ENCODE assay signal across 8 mouse cellular contexts in genomic region chr17:79895911-79896423, GRCm38 (mm10). TPM values are rescaled to one million over a fixed set of nuclear protein-coding genes. Genes with fewer than 3 reads are reported as not detected.
DNase-seq lines count a peak whose midpoint lies in the region; ATAC-seq and TF ChIP-seq lines count a peak whose summit lies in the region.

TSS of gene Atl2 (minus strand) at chr17:79896123.

- DNase-seq in 3134 (ENCODE audit: extremely low read depth, insufficient read length, low spot score): peak; percentile 98
- DNase-seq in adrenal gland, postnatal 36 days: peak; percentile 97 to 98
- peak; percentile 98 for DNase-seq in heart, adult 2 months
- peak; percentile 95 to 96 for DNase-seq in kidney, adult 8-10 months
- DNase-seq in spleen, postnatal 10 days (ENCODE audit: low spot score in 2 of 2): peak; percentile 96 to 98

- H3K27me3 ChIP-seq in embryonic facial prominence, embryonic 13.5 days: peaks cover 25% of the 10 kb centered on the region
- H3K27me3 ChIP-seq in heart, adult 2 months (ENCODE audit: control insufficient read depth, insufficient read depth, low read length): peaks cover 2% of the 10 kb centered on the region; the same call in 1 of the 2 replicates
- peaks cover 19% of the 10 kb centered on the region for H3K27me3 ChIP-seq in limb, embryonic 13.5 days
- H3K27me3 ChIP-seq in midbrain, embryonic 16.5 days (ENCODE audit: control insufficient read depth, insufficient read depth, low read depth, low read length): peaks cover 3% of the 10 kb centered on the region; the same call in 1 of the 2 replicates

- H3K4me1 ChIP-seq in embryonic facial prominence, embryonic 13.5 days: peaks cover 25% of the 10 kb centered on the region
- peaks cover 4% of the 10 kb centered on the region for H3K4me1 ChIP-seq in heart, adult 2 months (ENCODE audit: control insufficient read depth, insufficient read depth, low read length)
- H3K4me1 ChIP-seq in limb, embryonic 13.5 days: peaks cover 34% of the 10 kb centered on the region
- H3K4me1 ChIP-seq in midbrain, embryonic 16.5 days (ENCODE audit: control insufficient read depth, insufficient read depth, low read length): peaks cover 10% of the 10 kb centered on the region

- peak; percentile 9; the same call in 1 of the 2 replicates for TF ChIP-seq EP300 in heart, adult 2 months (IDR thresholded peaks at IDR 0.05; ENCODE audit: insufficient read depth, low read depth, low read length)

- H3K36me3 ChIP-seq in embryonic facial prominence, embryonic 13.5 days: no peaks in the 10 kb centered on the region
- peaks cover 6% of the 10 kb centered on the region; the same call in 1 of the 2 replicates for H3K36me3 ChIP-seq in heart, adult 2 months (ENCODE audit: control insufficient read depth, insufficient read depth, low read length)
- H3K36me3 ChIP-seq in limb, embryonic 13.5 days: no peaks in the 10 kb centered on the region
- no peaks in the 10 kb centered on the region for H3K36me3 ChIP-seq in midbrain, embryonic 16.5 days (ENCODE audit: control insufficient read depth, insufficient read depth, low read length)

- H3K9ac ChIP-seq in embryonic facial prominence, embryonic 13.5 days: peak within 1 kb of the TSS; percentile 97
- H3K9ac ChIP-seq in heart, adult 2 months (ENCODE audit: low read depth, low read length): peak within 1 kb of the TSS; percentile 93
- H3K9ac ChIP-seq in limb, embryonic 13.5 days: peak within 1 kb of the TSS; percentile 97
- peak within 1 kb of the TSS; percentile 84 for H3K9ac ChIP-seq in midbrain, embryonic 16.5 days (ENCODE audit: low read depth, low read length)

- H3K27ac ChIP-seq in embryonic facial prominence, embryonic 13.5 days: peak within 1 kb of the TSS; percentile 96
- peak within 1 kb of the TSS; percentile 97 for H3K27ac ChIP-seq in heart, adult 2 months
- peak within 1 kb of the TSS; percentile 96 for H3K27ac ChIP-seq in limb, embryonic 13.5 days
- H3K27ac ChIP-seq in midbrain, embryonic 16.5 days (ENCODE audit: low read length): peak within 1 kb of the TSS; percentile 88

- TF ChIP-seq POLR2A in heart, adult 2 months (IDR thresholded peaks at IDR 0.05; ENCODE audit: insufficient read depth, low read depth, low read length): peak; percentile 83

- peak within 1 kb of the TSS; percentile 95 for H3K4me3 ChIP-seq in embryonic facial prominence, embryonic 13.5 days
- peak within 1 kb of the TSS; percentile 72 for H3K4me3 ChIP-seq in heart, adult 2 months
- H3K4me3 ChIP-seq in limb, embryonic 13.5 days: peak within 1 kb of the TSS; percentile 95
- H3K4me3 ChIP-seq in midbrain, embryonic 16.5 days (ENCODE audit: low read depth, low read length): peak within 1 kb of the TSS; percentile 86

- TF ChIP-seq CTCF in heart, adult 2 months (IDR thresholded peaks at IDR 0.05): no peak

- intact Hi-C loops in heart, adult 2 months (cut with DNase I): loop anchor here (5.0 kb wide), 2 partner anchors 166 to 586 kb away; partner anchors contain the start of genes Hnrnpll and Sos1

- H3K79me2 ChIP-seq in heart, adult 2 months (replicated peaks; ENCODE audit: control insufficient read depth, insufficient read depth, low read length): peaks cover 2% of the 10 kb centered on the region; the same call in 1 of the 2 replicates

- ATAC-seq in embryonic facial prominence, embryonic 13.5 days (ENCODE audit: insufficient number of reproducible peaks, insufficient read depth, low FRiP score, low TSS enrichment, low read depth): peak; percentile 94
- peak; percentile 94 for ATAC-seq in limb, embryonic 13.5 days (ENCODE audit: low FRiP score, low read depth)
- peak; percentile 90 for ATAC-seq in midbrain, embryonic 16.5 days

- no peaks in the 10 kb centered on the region for H3K9me3 ChIP-seq in embryonic facial prominence, embryonic 13.5 days
- H3K9me3 ChIP-seq in limb, embryonic 13.5 days: no peaks in the 10 kb centered on the region
- no peaks in the 10 kb centered on the region for H3K9me3 ChIP-seq in midbrain, embryonic 16.5 days (replicated peaks; ENCODE audit: control insufficient read depth, low read length, poor library complexity, severe bottlenecking)

- H3K4me2 ChIP-seq in embryonic facial prominence, embryonic 13.5 days: peak within 1 kb of the TSS; percentile 76
- H3K4me2 ChIP-seq in limb, embryonic 13.5 days (replicated peaks): peak within 1 kb of the TSS; percentile 77
- peak within 1 kb of the TSS; percentile 50 for H3K4me2 ChIP-seq in midbrain, embryonic 16.5 days (ENCODE audit: low read length)

- under 1% methylated on average over 50 of the region's 51 CpGs for WGBS in embryonic facial prominence, embryonic 13.5 days
- WGBS in heart, adult 2 months: under 1% methylated on average over 41 of the region's 51 CpGs
- WGBS in limb, embryonic 13.5 days: under 1% methylated on average over 51 of the region's 51 CpGs
- under 1% methylated on average over 51 of the region's 51 CpGs for WGBS in midbrain, embryonic 16.5 days

RNA-seq across cellular contexts. Expression of gene Atl2, which starts in this region (rescaled TPM):
- 100 to 1,000 TPM in 1 of 2 experiments, 10 to 100 TPM in 1; 52.9 to 113 TPM for total RNA-seq in adrenal gland, postnatal 36 days (2021)
- polyA plus RNA-seq in embryonic facial prominence, embryonic 13.5 days (2015; fragmentation: Nextera tagmentation; extraction: Ambion mirVana): 26.5 and 30.5 TPM in 2 replicates
- 10 to 100 TPM; 31.9 to 36.4 TPM for total RNA-seq in heart, adult 2 months (2021)
- polyA plus RNA-seq in heart, adult 2 months (2012; rRNA removed): 16.0 and 26.3 TPM in 2 replicates
- 28.8 and 29.0 TPM in 2 replicates for polyA plus RNA-seq in limb, embryonic 13.5 days (2015; fragmentation: Nextera tagmentation; extraction: Ambion mirVana)
- 38.3 and 39.2 TPM in 2 replicates for polyA plus RNA-seq in midbrain, embryonic 16.5 days (2015; fragmentation: Nextera tagmentation; extraction: Ambion mirVana)

Comparison
In these comparisons a context has a peak if more than half of its experiments do, and no peak if none do; other contexts are left out.
1. Peak in every context shown above with its lines: DNase-seq, ATAC-seq, H3K4me3 ChIP-seq and H3K27ac ChIP-seq.